Mouse (Mus musculus) adrenal gland, postnatal 10 days (tissue): ENCODE data around the gene Pa2g4. TPM values are rescaled to one million over a fixed set of nuclear protein-coding genes. Genes with fewer than 3 reads are reported as not detected.
A peak's percentile ranks its signal among the peaks of the same experiment; 100 is the strongest.
"Not testable (repeated sequence)": the region's sequence is repeated elsewhere in the genome, so short reads cannot be mapped to it uniquely, and the experiment has no call there.

ENCODE experiments used
- DNase-seq: peaks from one replicate; pipeline ENCODE4 v3.0.0; 2021; ENCODE audit warnings: mixed read lengths
- total RNA-seq, 2 experiments: library from RNA; stranded (reverse); gene quantifications; 2 replicates each; pipeline ENCODE4 v1.2.3; 2021

Gene Pa2g4
- total RNA-seq, 2 experiments from 2014 or later = 85.1 to 90.9 TPM

GRCm38 (mm10) chr10:128579298-128579697, 13.5 kb upstream of the Pa2g4 start:
- no peak for DNase-seq

GRCm38 (mm10) chr10:128578330-128578729, 12.5 kb upstream of the Pa2g4 start:
- DNase-seq = no peak

- DNase-seq = no peak
These were observed 9.3 kb upstream of the Pa2g4 start for GRCm38 (mm10) chr10:128575063-128575462.

GRCm38 (mm10) chr10:128565206-128565787, 490 bp downstream of the Pa2g4 start:
- peak; percentile 54 for DNase-seq

GRCm38 (mm10) chr10:128563544-128563943, 2.2 kb downstream of the Pa2g4 start:
- no peak for DNase-seq

GRCm38 (mm10) chr10:128556963-128557362, 8.8 kb downstream of the Pa2g4 start:
- DNase-seq = no peak

- no peak for DNase-seq
These were observed 9.5 kb downstream of the Pa2g4 start for GRCm38 (mm10) chr10:128556286-128556685.

GRCm38 (mm10) chr10:128555567-128555966, 10.2 kb downstream of the Pa2g4 start:
- DNase-seq = not testable (repeated sequence)

GRCm38 (mm10) chr10:128550144-128550823, 15.5 kb downstream of the Pa2g4 start:
- DNase-seq = not testable (repeated sequence)

GRCm38 (mm10) chr10:128549682-128550057, 16.1 kb downstream of the Pa2g4 start:
- DNase-seq = not testable (repeated sequence)

GRCm38 (mm10) chr10:128548947-128549681, 16.7 kb downstream of the Pa2g4 start, which contains the start of gene Rpl41:
Gene Rpl41, minus strand, starts transcription at chr10:128549305.
- peak; percentile 94 for DNase-seq

GRCm38 (mm10) chr10:128548051-128548791, 17.6 kb downstream of the Pa2g4 start:
- not testable (repeated sequence) for DNase-seq

- DNase-seq = peak; percentile 95
These were observed 18.3 kb downstream of the Pa2g4 start, which contains the start of gene Zc3h10 for GRCm38 (mm10) chr10:128547361-128548032. Gene Zc3h10, minus strand, starts transcription at chr10:128547774.

GRCm38 (mm10) chr10:128546787-128547186, 19.0 kb downstream of the Pa2g4 start:
- DNase-seq = no peak

- DNase-seq = no peak
These were observed 19.4 kb downstream of the Pa2g4 start for GRCm38 (mm10) chr10:128546361-128546760.

- DNase-seq = no peak
These were observed 20.3 kb downstream of the Pa2g4 start for GRCm38 (mm10) chr10:128545570-128545898.

- no peak for DNase-seq
These were observed 20.9 kb downstream of the Pa2g4 start for GRCm38 (mm10) chr10:128544674-128545569.

- DNase-seq = no peak
These were observed 21.6 kb downstream of the Pa2g4 start for GRCm38 (mm10) chr10:128544151-128544657.

- no peak for DNase-seq
These were observed 22.7 kb downstream of the Pa2g4 start for GRCm38 (mm10) chr10:128543100-128543499.

- no peak for DNase-seq
These were observed 27.4 kb downstream of the Pa2g4 start for GRCm38 (mm10) chr10:128538340-128538870.
